Mouse (Mus musculus): ENCODE data around the gene Taf13.

GRCm38 (mm10) chr3:108574018-108574417, 2.5 kb downstream of the Taf13 start:
- no peak for TF ChIP-seq CTCF (IDR thresholded peaks at IDR 0.05; ENCODE audit: control insufficient read depth, insufficient read depth, low read length)
- no peak for TF ChIP-seq POLR2A (IDR thresholded peaks at IDR 0.05; ENCODE audit: borderline replicate concordance, control insufficient read depth, low read depth, low read length)

Measured in bone marrow, adult 2 months (tissue).